Mouse (Mus musculus) heart, adult 2 months (tissue): ENCODE data around the gene Olfr911-ps1. TPM values are rescaled to one million over a fixed set of nuclear protein-coding genes. Genes with fewer than 3 reads are reported as not detected.

Experiments used
- DNase-seq, 2 experiments: peaks; one replicate each; pipeline ENCODE4 v3.0.0; 2021
- H3K27ac ChIP-seq: fragments of 200-600 bp; 2 replicates; pipeline ENCODE4 v1.8.1; 2022
- H3K27me3 ChIP-seq: fragments of 200-500 bp; 2 replicates; pipeline ENCODE4 v1.6.1; 2012; ENCODE audit warnings: mild to moderate bottlenecking, low read length, inconsistent platforms, mixed read lengths; ENCODE audit not compliant: control insufficient read depth, insufficient read depth
- H3K36me3 ChIP-seq: fragments of 200-500 bp; 2 replicates; pipeline ENCODE4 v1.6.1; 2012; ENCODE audit warnings: low read length, inconsistent platforms; ENCODE audit not compliant: control insufficient read depth, insufficient read depth
- H3K4me1 ChIP-seq: fragments of 200-500 bp; 2 replicates; pipeline ENCODE4 v1.6.1; 2011; ENCODE audit warnings: low read length; ENCODE audit not compliant: control insufficient read depth, insufficient read depth
- H3K4me3 ChIP-seq: fragments of 200-600 bp; 2 replicates; pipeline ENCODE4 v1.8.1; 2022
- H3K79me2 ChIP-seq: fragments of 200-500 bp; replicated peaks from 2 replicates; pipeline ENCODE4 v1.6.1; 2012; ENCODE audit warnings: mild to moderate bottlenecking, inconsistent platforms, low read length, moderate library complexity, mixed read lengths; ENCODE audit not compliant: control insufficient read depth, insufficient read depth
- H3K9ac ChIP-seq: fragments of 200-500 bp; 2 replicates; pipeline ENCODE4 v1.6.1; 2012; ENCODE audit warnings: low read depth, mild to moderate bottlenecking, control low read depth, inconsistent platforms, low read length, mixed read lengths
- CTCF ChIP-seq: fragments of 200-600 bp; IDR thresholded peaks from 2 replicates; pipeline ENCODE4 v1.8.1; 2022; ENCODE audit warnings: antibody characterized with exemption, mild to moderate bottlenecking, moderate library complexity
- EP300 ChIP-seq: fragments of 200-500 bp; IDR thresholded peaks from 2 replicates; pipeline ENCODE4 v1.6.1; 2011; ENCODE audit warnings: low read depth, low read length, control low read depth; ENCODE audit not compliant: insufficient read depth
- POLR2A ChIP-seq: fragments of 200-500 bp; IDR thresholded peaks from 2 replicates; pipeline ENCODE4 v1.6.1; 2011; ENCODE audit warnings: mild to moderate bottlenecking, low read depth, low read length, control low read depth; ENCODE audit not compliant: insufficient read depth
- WGBS: fragments of 180-500 bp; shearing (Covaris S2); methylation state at CpG from one replicate; pipeline ENCODE4 v1.1.7; 2018; 5-methylcytosine and 5-hydroxymethylcytosine counted together
- intact Hi-C: fragments of 180-260 bp; cut with DNase I; formaldehyde crosslinking; loops from one replicate; pipeline ENCODE4 v1.15.1; 2025
- long read RNA-seq: library from polyadenylated mRNA; stranded (forward); transcript quantifications from one replicate; pipeline ENCODE4 v2.0.0, GENCODE M21; 2021
- polyA plus RNA-seq: library from polyadenylated mRNA; depleted of rRNA; stranded (reverse); fragments of >200 nt; gene quantifications from 2 replicates; pipeline ENCODE4 v1.2.3, GENCODE M21; 2012; rRNA removed
- total RNA-seq, 2 experiments: library from RNA; stranded (reverse); gene quantifications; 2 replicates each; pipeline ENCODE4 v1.2.3; 2021

Gene Olfr911-ps1
- total RNA-seq (not detected), polyA plus RNA-seq (not detected in 2 replicates)
- long read RNA-seq, result 0 reads

DNA sequence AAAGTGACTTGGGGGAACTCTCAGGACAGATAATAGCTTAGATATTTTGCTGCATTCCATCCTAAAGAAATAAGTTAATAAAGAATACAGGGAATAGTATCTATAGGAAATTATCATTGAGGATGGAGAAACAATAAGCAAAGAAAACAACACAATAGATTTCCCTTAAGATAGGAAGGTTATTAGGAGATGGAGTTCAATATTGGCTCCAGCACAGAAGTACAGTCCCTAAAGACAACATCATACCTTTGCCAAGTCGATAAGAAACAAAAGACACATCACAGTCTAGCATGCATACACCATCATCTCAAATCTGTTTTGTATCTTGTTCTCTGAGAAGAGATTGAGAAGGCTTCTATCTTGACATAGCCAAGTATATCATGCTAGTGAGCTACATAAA, at the start of gene Olfr911-ps1:
Gene Olfr911-ps1, plus strand, starts transcription at position 301 of the 400 bp plus-strand sequence.
- intact Hi-C loops, result no loop called here
- Histone ChIP-seq H3K4me1 (no peaks in the 10 kb centered on the region), H3K4me3 (no peak within 1 kb of the TSS), H3K79me2 (no peaks in the 10 kb centered on the region), H3K27me3 (no peaks in the 10 kb centered on the region), H3K27ac (no peak within 1 kb of the TSS), H3K9ac (no peak within 1 kb of the TSS), H3K36me3 (no peaks in the 10 kb centered on the region)
- TF ChIP-seq CTCF (no peak), EP300 (no peak), POLR2A (no peak)
- 54% methylated on average over 1 of the region's 1 CpGs for WGBS
- DNase-seq, result no peak

DNA sequence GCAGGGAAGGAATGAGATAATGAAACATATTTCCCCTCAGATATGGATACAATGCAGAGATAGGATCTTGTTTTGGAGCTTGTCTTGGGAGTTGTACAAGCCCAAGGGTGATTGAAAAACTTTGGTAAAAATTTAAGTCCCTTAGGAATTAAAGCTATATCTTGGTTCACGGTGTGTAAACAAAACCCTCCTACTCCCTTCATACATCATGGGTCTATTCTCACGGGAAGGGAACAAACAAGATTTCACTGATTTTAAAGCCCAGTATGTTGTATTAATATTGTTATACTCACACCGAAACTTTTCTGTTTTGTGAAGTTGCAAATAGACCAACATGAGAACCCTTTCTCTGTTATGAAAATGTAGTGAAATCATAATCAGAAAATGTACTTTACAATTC, 34.6 kb upstream of the Olfr911-ps1 start, which contains the start of gene Olfr906:
Gene Olfr906, plus strand, starts transcription at position 301 of the 400 bp plus-strand sequence.
- 55% methylated on average over 3 of the region's 3 CpGs for WGBS
- TF ChIP-seq POLR2A, result no peak
- no peaks in the 10 kb centered on the region for H3K36me3 ChIP-seq

DNA sequence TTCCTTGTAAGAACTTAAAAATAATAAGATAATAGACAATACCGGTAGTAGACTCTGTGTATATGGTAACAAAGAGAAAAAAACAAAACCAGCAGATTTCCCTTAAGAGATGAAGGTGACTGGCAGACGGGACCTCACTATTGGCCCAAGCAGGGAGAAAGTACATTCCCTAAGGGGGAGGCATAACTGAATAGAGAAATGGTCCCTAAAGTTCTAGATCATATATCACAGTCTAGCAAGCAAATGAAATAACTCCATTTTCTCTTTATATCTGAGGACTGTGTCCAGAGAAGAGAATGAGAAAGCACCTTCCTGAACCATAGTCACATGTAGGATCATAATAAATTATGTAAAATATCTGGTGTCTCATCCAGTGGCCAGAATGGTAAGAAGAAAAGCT, 25.9 kb upstream of the Olfr911-ps1 start, which contains the start of gene Olfr907:
Gene Olfr907, plus strand, starts transcription at position 301 of the 400 bp plus-strand sequence.
- H3K9ac ChIP-seq, result no peak within 1 kb of the TSS
- intact Hi-C loops, result no loop called here
- no peaks in the 10 kb centered on the region for H3K36me3 ChIP-seq
- no peaks in the 10 kb centered on the region for H3K79me2 ChIP-seq
- no peak within 1 kb of the TSS for H3K27ac ChIP-seq
- no peak for DNase-seq
- no peaks in the 10 kb centered on the region for H3K27me3 ChIP-seq
- WGBS, result 68% methylated on average over 2 of the region's 2 CpGs
- H3K4me1 ChIP-seq, result no peaks in the 10 kb centered on the region
- H3K4me3 ChIP-seq, result no peak within 1 kb of the TSS
- TF ChIP-seq CTCF (no peak), POLR2A (no peak), EP300 (no peak)

More for the DNA sequence above, 34.6 kb upstream of the Olfr911-ps1 start, which contains the start of gene Olfr906:
- Histone ChIP-seq H3K79me2 (no peaks in the 10 kb centered on the region), H3K4me1 (no peaks in the 10 kb centered on the region), H3K27me3 (no peaks in the 10 kb centered on the region), H3K4me3 (no peak within 1 kb of the TSS), H3K27ac (no peak within 1 kb of the TSS), H3K9ac (no peak within 1 kb of the TSS)
- DNase-seq, result no peak
- intact Hi-C loops, result no loop called here

DNA sequence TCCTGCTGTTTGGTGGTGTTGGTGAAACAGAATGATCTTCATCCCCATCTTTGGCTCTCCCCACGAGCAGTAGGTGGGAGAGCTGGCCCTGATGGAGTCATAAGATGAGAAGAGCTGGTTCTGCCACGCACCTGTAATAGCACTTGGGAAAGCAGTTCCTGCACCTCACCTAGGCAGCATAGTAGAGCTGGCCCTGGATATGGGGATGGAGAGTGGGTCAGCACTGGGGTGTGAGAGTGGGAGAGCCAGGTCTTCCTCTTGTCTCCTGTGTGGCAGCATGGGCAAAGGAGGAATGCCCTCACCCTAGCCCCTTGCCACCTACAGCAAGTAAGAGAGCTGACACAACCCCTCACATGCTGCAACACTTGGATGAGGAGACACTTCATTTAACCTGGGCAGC, 9.0 kb upstream of the Olfr911-ps1 start:
- intact Hi-C loops, result no loop called here

DNA sequence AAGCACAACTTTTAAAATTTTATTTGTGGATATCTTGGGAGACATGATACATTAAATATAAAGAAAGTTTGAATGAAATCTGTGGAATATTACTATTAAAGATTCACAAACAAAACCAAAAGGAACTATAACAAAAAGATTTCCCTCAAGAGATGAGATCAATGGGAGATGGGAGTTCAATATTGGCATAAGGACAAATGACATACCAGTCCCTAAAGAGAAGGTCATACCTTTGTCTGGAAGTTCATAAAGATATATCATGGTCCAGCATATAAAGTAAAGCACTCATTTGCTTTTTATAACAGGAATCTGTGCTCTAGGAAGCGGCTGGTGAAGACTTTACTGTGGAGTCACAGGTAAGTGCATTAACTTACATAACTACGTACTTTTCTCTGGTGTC, 16.2 kb downstream of the Olfr911-ps1 start, which contains the start of gene Olfr910:
Gene Olfr910, plus strand, starts transcription at position 301 of the 400 bp plus-strand sequence.
- WGBS, result 83% methylated on average over 2 of the region's 2 CpGs
- no peak for TF ChIP-seq EP300
- TF ChIP-seq CTCF, result no peak
- no peak for TF ChIP-seq POLR2A
- Histone ChIP-seq H3K27me3 (no peaks in the 10 kb centered on the region), H3K9ac (no peak within 1 kb of the TSS), H3K4me3 (no peak within 1 kb of the TSS), H3K79me2 (no peaks in the 10 kb centered on the region), H3K27ac (no peak within 1 kb of the TSS), H3K36me3 (no peaks in the 10 kb centered on the region), H3K4me1 (no peaks in the 10 kb centered on the region)
- DNase-seq, result no peak
- intact Hi-C loops, result no loop called here

More for the DNA sequence above, 9.0 kb upstream of the Olfr911-ps1 start:
- H3K79me2 ChIP-seq, result no peaks in the 10 kb centered on the region
- WGBS, result 42% methylated on average over 2 of the region's 2 CpGs
- H3K27ac ChIP-seq, result no peak overlapping the region
- H3K36me3 ChIP-seq, result no peaks in the 10 kb centered on the region
- H3K4me3 ChIP-seq, result no peak overlapping the region
- DNase-seq, result no peak
- no peak overlapping the region for H3K9ac ChIP-seq
- TF ChIP-seq EP300, result no peak
- TF ChIP-seq CTCF, result no peak
- no peak for TF ChIP-seq POLR2A
- H3K27me3 ChIP-seq, result no peaks in the 10 kb centered on the region
- H3K4me1 ChIP-seq, result no peaks in the 10 kb centered on the region

Other genes with a start within 250 kb of the Olfr911-ps1 start
- gene Olfr896-ps1, start 230.5 kb upstream of the Olfr911-ps1 start, total RNA-seq, result not detected
- not detected in 2 replicates for gene Olfr896-ps1, start 230.5 kb upstream of the Olfr911-ps1 start, polyA plus RNA-seq
- gene Olfr25, start 192.5 kb upstream of the Olfr911-ps1 start, total RNA-seq, result not detected
- gene Olfr25, start 192.5 kb upstream of the Olfr911-ps1 start, polyA plus RNA-seq, result not detected in 2 replicates
- not detected for gene Olfr898, start 173.2 kb upstream of the Olfr911-ps1 start, total RNA-seq
- gene Olfr898, start 173.2 kb upstream of the Olfr911-ps1 start, polyA plus RNA-seq, result not detected in 2 replicates
- gene Olfr250, start 154.7 kb upstream of the Olfr911-ps1 start, total RNA-seq, result not detected
- gene Olfr250, start 154.7 kb upstream of the Olfr911-ps1 start, polyA plus RNA-seq, result not detected in 2 replicates
- not detected for gene Olfr251, start 144.5 kb upstream of the Olfr911-ps1 start, total RNA-seq
- gene Olfr251, start 144.5 kb upstream of the Olfr911-ps1 start, polyA plus RNA-seq, result not detected in 2 replicates
- not detected for gene Olfr147, start 119.9 kb upstream of the Olfr911-ps1 start, total RNA-seq
- gene Olfr147, start 119.9 kb upstream of the Olfr911-ps1 start, polyA plus RNA-seq, result not detected in 2 replicates
- not detected for gene Olfr901, start 92.1 kb upstream of the Olfr911-ps1 start, total RNA-seq
- not detected in 2 replicates for gene Olfr901, start 92.1 kb upstream of the Olfr911-ps1 start, polyA plus RNA-seq
- gene Olfr902, start 73.9 kb upstream of the Olfr911-ps1 start, total RNA-seq, result not detected
- gene Olfr902, start 73.9 kb upstream of the Olfr911-ps1 start, polyA plus RNA-seq, result not detected in 2 replicates
- not detected for gene Olfr904, start 58.4 kb upstream of the Olfr911-ps1 start, total RNA-seq
- not detected in 2 replicates for gene Olfr904, start 58.4 kb upstream of the Olfr911-ps1 start, polyA plus RNA-seq
- not detected for gene Olfr905, start 50.5 kb upstream of the Olfr911-ps1 start, total RNA-seq
- not detected in 2 replicates for gene Olfr905, start 50.5 kb upstream of the Olfr911-ps1 start, polyA plus RNA-seq
- not detected for gene Olfr906, start 34.5 kb upstream of the Olfr911-ps1 start, total RNA-seq
- gene Olfr906, start 34.5 kb upstream of the Olfr911-ps1 start, polyA plus RNA-seq, result not detected in 2 replicates
- not detected for gene Olfr907, start 25.8 kb upstream of the Olfr911-ps1 start, total RNA-seq
- not detected in 2 replicates for gene Olfr907, start 25.8 kb upstream of the Olfr911-ps1 start, polyA plus RNA-seq
- not detected for gene Olfr910, start 16.3 kb downstream of the Olfr911-ps1 start, total RNA-seq
- gene Olfr910, start 16.3 kb downstream of the Olfr911-ps1 start, polyA plus RNA-seq, result not detected in 2 replicates
- gene Olfr912, start 58.6 kb downstream of the Olfr911-ps1 start, total RNA-seq, result not detected
- not detected in 2 replicates for gene Olfr912, start 58.6 kb downstream of the Olfr911-ps1 start, polyA plus RNA-seq
- not detected for gene Olfr913, start 71.2 kb downstream of the Olfr911-ps1 start, total RNA-seq
- gene Olfr913, start 71.2 kb downstream of the Olfr911-ps1 start, polyA plus RNA-seq, result not detected in 2 replicates
- gene Olfr914, start 83.5 kb downstream of the Olfr911-ps1 start, total RNA-seq, result not detected
- not detected in 2 replicates for gene Olfr914, start 83.5 kb downstream of the Olfr911-ps1 start, polyA plus RNA-seq
- not detected for gene Olfr916, start 138.3 kb downstream of the Olfr911-ps1 start, total RNA-seq
- gene Olfr916, start 138.3 kb downstream of the Olfr911-ps1 start, polyA plus RNA-seq, result not detected in 2 replicates
- gene Olfr917, start 144.3 kb downstream of the Olfr911-ps1 start, total RNA-seq, result not detected
- gene Olfr917, start 144.3 kb downstream of the Olfr911-ps1 start, polyA plus RNA-seq, result not detected in 2 replicates
- gene Olfr918, start 153.0 kb downstream of the Olfr911-ps1 start, total RNA-seq, result not detected
- gene Olfr918, start 153.0 kb downstream of the Olfr911-ps1 start, polyA plus RNA-seq, result not detected in 2 replicates
- gene Olfr919, start 182.1 kb downstream of the Olfr911-ps1 start, total RNA-seq, result not detected
- not detected in 2 replicates for gene Olfr919, start 182.1 kb downstream of the Olfr911-ps1 start, polyA plus RNA-seq
- 10 to 100 TPM; 24.8 to 31.6 TPM for gene Vwa5a, start 196.7 kb downstream of the Olfr911-ps1 start, total RNA-seq
- 13.3 and 27.1 TPM in 2 replicates for gene Vwa5a, start 196.7 kb downstream of the Olfr911-ps1 start, polyA plus RNA-seq
- under 1 TPM in 1 of 2 experiments, not detected in 1; 0.05 TPM for gene Olfr920, start 230.7 kb downstream of the Olfr911-ps1 start, total RNA-seq
- gene Olfr920, start 230.7 kb downstream of the Olfr911-ps1 start, polyA plus RNA-seq, result 0.06 and 0.12 TPM in 2 replicates